Mouse (Mus musculus): ENCODE results near the gene Eml5. TPM values are rescaled to one million over a fixed set of nuclear protein-coding genes. Genes with fewer than 3 reads are reported as not detected.

The Eml5 gene
- polyA plus RNA-seq, 1 experiment from 2014 or later = 1.4 TPM

DNA sequence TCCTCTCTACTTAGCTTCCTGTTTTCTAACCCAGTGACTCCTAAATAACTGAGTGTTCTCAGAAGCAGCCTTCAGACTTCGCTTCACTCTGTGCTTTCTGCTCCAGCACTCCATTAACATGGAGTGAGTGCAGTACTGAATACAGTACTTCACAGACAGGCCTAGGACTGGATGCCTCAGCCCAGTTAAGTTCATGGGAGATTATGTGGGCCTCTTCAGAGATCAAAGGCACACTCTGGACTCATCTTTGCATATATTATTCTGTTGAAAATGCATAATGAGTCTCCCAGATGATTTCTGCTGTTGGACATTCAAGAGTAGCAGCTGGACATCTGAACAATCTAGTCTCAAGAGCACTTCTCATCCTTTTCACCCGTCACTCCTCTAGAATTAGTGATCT lies 80.5 kb downstream of the Eml5 start:
- H3K4me2 ChIP-seq (replicated peaks; ENCODE audit: low read depth, low read length) = no peak overlapping the region
- no peaks in the 10 kb centered on the region for H3K9me3 ChIP-seq (ENCODE audit: low read length)
- WGBS = 82% methylated on average over 2 of the region's 2 CpGs
- DNase-seq (ENCODE audit: low spot score) = no peak
- no peaks in the 10 kb centered on the region for H3K4me1 ChIP-seq (ENCODE audit: insufficient read depth, low read depth, low read length)
- no peaks in the 10 kb centered on the region for H3K27me3 ChIP-seq (replicated peaks; ENCODE audit: insufficient read depth, low read length)
- ATAC-seq = no peak
- no peak overlapping the region for H3K4me3 ChIP-seq (ENCODE audit: low read depth, low read length)
- no peaks in the 10 kb centered on the region for H3K36me3 ChIP-seq (ENCODE audit: insufficient read depth, low read length)
- TF ChIP-seq EP300 (IDR thresholded peaks at IDR 0.05) (no peak), CTCF (IDR thresholded peaks at IDR 0.05) (no peak)
- H3K9ac ChIP-seq (replicated peaks; ENCODE audit: low read depth) = no peak overlapping the region
- H3K27ac ChIP-seq (ENCODE audit: low read length) = no peak overlapping the region

DNA sequence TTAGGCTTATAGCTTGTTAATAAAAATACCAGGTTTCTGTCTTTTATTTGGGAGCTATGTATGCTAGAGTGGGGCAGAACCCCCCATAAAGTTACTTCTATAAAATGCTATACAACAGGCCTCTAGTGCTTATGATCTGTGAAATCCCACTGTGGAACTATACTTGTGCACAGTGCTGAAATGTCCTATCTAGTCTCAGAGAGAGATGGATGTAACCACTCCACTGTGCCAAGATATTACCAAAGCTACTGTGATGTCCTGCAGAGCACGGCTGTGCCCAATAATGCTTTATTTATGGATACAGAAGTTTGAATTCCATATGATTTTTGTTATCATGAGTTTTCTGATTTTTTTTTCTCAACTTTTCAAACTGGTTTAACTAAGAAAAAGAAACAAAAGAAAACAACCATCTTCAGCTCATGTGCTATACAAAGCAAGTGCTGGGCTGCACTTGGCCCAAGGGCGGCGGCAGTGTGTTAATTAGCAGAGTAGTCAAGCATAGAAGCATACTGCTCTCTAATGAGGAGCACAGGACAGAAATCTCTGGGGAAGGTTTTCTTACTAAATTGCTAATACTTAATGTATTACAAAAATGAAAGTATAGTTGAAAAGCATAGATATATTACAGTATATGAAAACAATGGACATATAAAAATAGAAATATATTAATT lies 97.1 kb downstream of the Eml5 start:
- no peak overlapping the region for H3K4me2 ChIP-seq (replicated peaks; ENCODE audit: low read depth, low read length)
- WGBS = 85% methylated on average over 3 of the region's 3 CpGs
- no peaks in the 10 kb centered on the region for H3K27me3 ChIP-seq (replicated peaks; ENCODE audit: insufficient read depth, low read length)
- DNase-seq (ENCODE audit: low spot score) (no peak), ATAC-seq (no peak)
- H3K4me3 ChIP-seq (ENCODE audit: low read depth, low read length) = no peak overlapping the region
- H3K36me3 ChIP-seq (ENCODE audit: insufficient read depth, low read length) = no peaks in the 10 kb centered on the region
- no peak overlapping the region for H3K27ac ChIP-seq (ENCODE audit: low read length)
- no peak overlapping the region for H3K9ac ChIP-seq (replicated peaks; ENCODE audit: low read depth)
- H3K4me1 ChIP-seq (ENCODE audit: insufficient read depth, low read depth, low read length) = no peaks in the 10 kb centered on the region
- H3K9me3 ChIP-seq (ENCODE audit: low read length) = no peaks in the 10 kb centered on the region
- TF ChIP-seq EP300 (IDR thresholded peaks at IDR 0.05) (no peak), CTCF (IDR thresholded peaks at IDR 0.05) (no peak)

DNA sequence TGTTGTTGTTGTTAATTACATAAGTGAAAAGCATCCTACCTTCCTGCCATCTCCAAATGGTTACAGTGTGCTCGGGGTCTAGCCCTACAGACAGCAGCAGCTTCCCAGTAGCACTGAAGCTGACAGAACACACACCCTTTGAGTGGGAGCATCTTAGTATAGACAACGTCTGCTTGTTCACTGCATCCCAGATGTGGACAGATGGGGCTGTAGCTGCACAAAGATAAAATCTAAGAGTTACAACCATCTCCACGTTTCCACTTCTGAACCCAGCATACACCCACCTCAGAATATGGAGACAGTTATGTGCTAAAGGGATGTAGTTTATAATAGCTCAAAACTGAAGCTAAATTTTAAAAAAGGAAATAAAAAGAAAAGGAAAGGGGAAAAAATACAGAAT lies 99.0 kb downstream of the Eml5 start:
- ATAC-seq (no peak), DNase-seq (ENCODE audit: low spot score) (no peak)
- Histone ChIP-seq H3K4me1 (ENCODE audit: insufficient read depth, low read depth, low read length) (no peaks in the 10 kb centered on the region), H3K27ac (ENCODE audit: low read length) (no peak overlapping the region), H3K36me3 (ENCODE audit: insufficient read depth, low read length) (no peaks in the 10 kb centered on the region), H3K9ac (replicated peaks; ENCODE audit: low read depth) (no peak overlapping the region), H3K27me3 (replicated peaks; ENCODE audit: insufficient read depth, low read length) (no peaks in the 10 kb centered on the region), H3K9me3 (ENCODE audit: low read length) (no peaks in the 10 kb centered on the region), H3K4me2 (replicated peaks; ENCODE audit: low read depth, low read length) (no peak overlapping the region), H3K4me3 (ENCODE audit: low read depth, low read length) (no peak overlapping the region)
- TF ChIP-seq CTCF (IDR thresholded peaks at IDR 0.05) (no peak), EP300 (IDR thresholded peaks at IDR 0.05) (no peak)
- 72% methylated on average over 3 of the region's 3 CpGs for WGBS

DNA sequence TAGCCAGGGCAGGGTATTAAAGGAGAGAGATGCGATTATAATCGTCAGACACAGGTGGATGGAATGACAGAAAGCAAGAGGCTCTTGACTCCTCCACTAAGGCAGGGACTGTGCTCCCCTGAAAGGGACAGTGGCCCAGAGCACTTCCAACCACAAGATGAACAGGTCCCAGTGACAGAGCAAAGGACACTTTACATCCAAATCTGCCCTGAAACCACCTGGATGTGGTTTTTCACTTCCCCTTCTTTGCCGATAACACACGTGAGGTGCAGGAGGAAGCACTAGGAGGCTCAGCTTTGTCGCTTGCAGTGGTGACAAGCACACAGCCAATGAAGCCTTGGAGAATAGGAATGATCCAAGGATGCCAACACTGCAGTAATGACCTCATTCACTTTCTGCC lies 101.0 kb downstream of the Eml5 start:
- H3K9me3 ChIP-seq (ENCODE audit: low read length) = no peaks in the 10 kb centered on the region
- H3K27ac ChIP-seq (ENCODE audit: low read length) = no peak overlapping the region
- no peaks in the 10 kb centered on the region for H3K27me3 ChIP-seq (replicated peaks; ENCODE audit: insufficient read depth, low read length)
- H3K4me2 ChIP-seq (replicated peaks; ENCODE audit: low read depth, low read length) = no peak overlapping the region
- no peaks in the 10 kb centered on the region; the same call in 1 of the 2 replicates for H3K36me3 ChIP-seq (ENCODE audit: insufficient read depth, low read length)
- ATAC-seq = no peak
- TF ChIP-seq EP300 (IDR thresholded peaks at IDR 0.05) (no peak), CTCF (IDR thresholded peaks at IDR 0.05) (no peak)
- WGBS = 78% methylated on average over 5 of the region's 5 CpGs
- H3K4me1 ChIP-seq (ENCODE audit: insufficient read depth, low read depth, low read length) = no peaks in the 10 kb centered on the region
- H3K9ac ChIP-seq (replicated peaks; ENCODE audit: low read depth) = no peak overlapping the region
- H3K4me3 ChIP-seq (ENCODE audit: low read depth, low read length) = no peak overlapping the region
- DNase-seq (ENCODE audit: low spot score) = no peak

DNA sequence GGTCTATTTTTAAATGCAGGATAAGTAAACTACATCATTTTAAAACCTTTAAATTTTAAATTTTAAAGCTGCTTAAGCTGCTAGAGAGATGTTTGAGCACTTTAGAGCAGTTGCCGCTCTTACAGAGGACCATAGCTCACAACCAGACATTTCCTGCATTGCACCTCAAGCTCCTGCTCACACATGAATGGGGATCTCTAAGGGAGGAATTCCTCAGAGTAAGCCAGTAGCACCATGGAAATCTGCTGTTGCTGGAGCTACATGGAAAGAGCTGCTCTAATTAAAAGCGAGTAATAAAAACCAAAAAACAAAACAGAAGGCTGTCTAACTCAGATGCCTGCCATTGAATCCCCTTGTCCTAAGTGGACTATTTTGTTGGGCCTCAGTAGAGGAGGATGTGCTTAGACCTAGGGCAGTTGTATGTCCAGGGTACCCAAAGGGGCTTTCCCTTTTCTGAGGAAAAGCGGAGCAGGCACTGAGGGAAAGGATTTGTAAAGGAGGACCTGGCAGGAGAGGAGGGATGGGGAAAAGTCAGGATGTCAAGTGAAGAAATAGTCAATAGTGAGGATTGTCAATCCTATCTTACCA lies 105.5 kb downstream of the Eml5 start:
- Histone ChIP-seq H3K9ac (replicated peaks; ENCODE audit: low read depth) (no peak overlapping the region), H3K4me2 (replicated peaks; ENCODE audit: low read depth, low read length) (no peak overlapping the region), H3K9me3 (ENCODE audit: low read length) (no peaks in the 10 kb centered on the region), H3K4me3 (ENCODE audit: low read depth, low read length) (no peak overlapping the region), H3K36me3 (ENCODE audit: insufficient read depth, low read length) (peaks cover under 1% of the 10 kb centered on the region; the same call in 1 of the 2 replicates), H3K27ac (ENCODE audit: low read length) (no peak overlapping the region), H3K4me1 (ENCODE audit: insufficient read depth, low read depth, low read length) (no peaks in the 10 kb centered on the region), H3K27me3 (replicated peaks; ENCODE audit: insufficient read depth, low read length) (no peaks in the 10 kb centered on the region)
- ATAC-seq = no peak
- no peak for DNase-seq (ENCODE audit: low spot score)
- no peak for TF ChIP-seq CTCF (IDR thresholded peaks at IDR 0.05)
- no peak for TF ChIP-seq EP300 (IDR thresholded peaks at IDR 0.05)
- 96% methylated on average over 3 of the region's 3 CpGs for WGBS

DNA sequence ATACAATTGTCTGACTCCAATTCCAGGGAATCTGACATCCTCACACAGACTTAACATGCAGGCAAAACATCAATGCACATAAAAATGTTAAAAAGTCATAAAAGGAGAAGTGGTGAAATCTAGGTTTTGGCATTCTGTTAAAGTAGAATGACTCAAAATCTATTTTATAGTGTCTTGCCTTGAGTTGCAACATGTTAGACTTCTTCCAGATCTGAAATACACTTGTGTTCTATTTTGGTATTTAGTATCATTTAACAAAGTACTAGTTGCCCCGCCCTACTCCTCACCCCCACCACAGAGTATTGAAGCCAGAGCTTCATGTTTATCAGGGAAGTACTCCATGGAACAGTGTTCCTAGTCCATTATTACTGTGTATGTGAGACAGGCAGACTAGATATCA lies 117.0 kb downstream of the Eml5 start:
- H3K27me3 ChIP-seq (replicated peaks; ENCODE audit: insufficient read depth, low read length) = no peaks in the 10 kb centered on the region
- no peak overlapping the region for H3K27ac ChIP-seq (ENCODE audit: low read length)
- no peak for ATAC-seq
- no peak for TF ChIP-seq CTCF (IDR thresholded peaks at IDR 0.05)
- no peak for TF ChIP-seq EP300 (IDR thresholded peaks at IDR 0.05)
- H3K9me3 ChIP-seq (ENCODE audit: low read length) = no peaks in the 10 kb centered on the region
- no peaks in the 10 kb centered on the region for H3K4me1 ChIP-seq (ENCODE audit: insufficient read depth, low read depth, low read length)
- no peak overlapping the region for H3K4me2 ChIP-seq (replicated peaks; ENCODE audit: low read depth, low read length)
- no peak overlapping the region for H3K9ac ChIP-seq (replicated peaks; ENCODE audit: low read depth)
- peaks cover 30% of the 10 kb centered on the region for H3K36me3 ChIP-seq (ENCODE audit: insufficient read depth, low read length)
- 96% methylated on average over 1 of the region's 1 CpGs for whole genome bisulfite sequencing
- DNase-seq (ENCODE audit: low spot score) = peak; percentile 11
- no peak overlapping the region for H3K4me3 ChIP-seq (ENCODE audit: low read depth, low read length)

Measured in lung, postnatal 0 days (tissue).